Mouse (Mus musculus): ENCODE measurements around the gene Defb22. TPM values are rescaled to one million over a fixed set of nuclear protein-coding genes. Genes with fewer than 3 reads are reported as not detected.

Defb22 gene
- total RNA-seq (2021) (not detected), polyA plus RNA-seq (2012; rRNA removed) (not detected in 2 replicates)
- long read RNA-seq: 0 reads

- H3K9ac ChIP-seq (ENCODE audit: low read depth, low read length): no peak within 1 kb of the TSS
- no peak within 1 kb of the TSS for H3K4me3 ChIP-seq
- H3K79me2 ChIP-seq (replicated peaks; ENCODE audit: control insufficient read depth, insufficient read depth, low read length): no peaks in the 10 kb centered on the region
- intact Hi-C loops (cut with DNase I): no loop called here
- DNase-seq: no peak
- H3K4me1 ChIP-seq (ENCODE audit: control insufficient read depth, insufficient read depth, low read length): no peaks in the 10 kb centered on the region
- TF ChIP-seq EP300 (IDR thresholded peaks at IDR 0.05; ENCODE audit: insufficient read depth, low read depth, low read length) (no peak), CTCF (IDR thresholded peaks at IDR 0.05) (no peak), POLR2A (IDR thresholded peaks at IDR 0.05; ENCODE audit: insufficient read depth, low read depth, low read length) (no peak)
- no peaks in the 10 kb centered on the region for H3K27me3 ChIP-seq (ENCODE audit: control insufficient read depth, insufficient read depth, low read length)
- no peak within 1 kb of the TSS for H3K27ac ChIP-seq
- H3K36me3 ChIP-seq (ENCODE audit: control insufficient read depth, insufficient read depth, low read length): no peaks in the 10 kb centered on the region
These were observed at the start of gene Defb22 for GRCm38 (mm10) chr2:152490038-152490437. Gene Defb22 (minus strand): TSS chr2:152490138.

GRCm38 (mm10) chr2:152517981-152518380 is 28.0 kb upstream of the Defb22 start, which contains the start of gene Defb28:
Gene Defb28 (plus strand): TSS chr2:152518255.
- WGBS: 67% methylated on average over 4 of the region's 4 CpGs
- Histone ChIP-seq H3K27ac (no peak within 1 kb of the TSS), H3K4me1 (ENCODE audit: control insufficient read depth, insufficient read depth, low read length) (no peaks in the 10 kb centered on the region), H3K4me3 (no peak within 1 kb of the TSS), H3K27me3 (ENCODE audit: control insufficient read depth, insufficient read depth, low read length) (peaks cover 1% of the 10 kb centered on the region; the same call in 1 of the 2 replicates), H3K36me3 (ENCODE audit: control insufficient read depth, insufficient read depth, low read length) (no peaks in the 10 kb centered on the region), H3K9ac (ENCODE audit: low read depth, low read length) (no peak within 1 kb of the TSS), H3K79me2 (replicated peaks; ENCODE audit: control insufficient read depth, insufficient read depth, low read length) (no peaks in the 10 kb centered on the region)
- intact Hi-C loops (cut with DNase I): no loop called here
- no peak for DNase-seq
- TF ChIP-seq CTCF (IDR thresholded peaks at IDR 0.05) (no peak), POLR2A (IDR thresholded peaks at IDR 0.05; ENCODE audit: insufficient read depth, low read depth, low read length) (no peak), EP300 (IDR thresholded peaks at IDR 0.05; ENCODE audit: insufficient read depth, low read depth, low read length) (no peak)

GRCm38 (mm10) chr2:152516084-152516483 is 26.1 kb upstream of the Defb22 start:
- DNase-seq: no peak
- H3K27ac ChIP-seq: no peak overlapping the region
- no peaks in the 10 kb centered on the region for H3K79me2 ChIP-seq (replicated peaks; ENCODE audit: control insufficient read depth, insufficient read depth, low read length)
- no peak overlapping the region for H3K4me3 ChIP-seq
- no peak overlapping the region for H3K9ac ChIP-seq (ENCODE audit: low read depth, low read length)
- intact Hi-C loops (cut with DNase I): no loop called here
- 70% methylated on average over 4 of the region's 4 CpGs for WGBS
- H3K27me3 ChIP-seq (ENCODE audit: control insufficient read depth, insufficient read depth, low read length): peaks cover 1% of the 10 kb centered on the region; the same call in 1 of the 2 replicates
- no peaks in the 10 kb centered on the region for H3K36me3 ChIP-seq (ENCODE audit: control insufficient read depth, insufficient read depth, low read length)
- TF ChIP-seq CTCF (IDR thresholded peaks at IDR 0.05) (no peak), POLR2A (IDR thresholded peaks at IDR 0.05; ENCODE audit: insufficient read depth, low read depth, low read length) (no peak), EP300 (IDR thresholded peaks at IDR 0.05; ENCODE audit: insufficient read depth, low read depth, low read length) (no peak)
- no peaks in the 10 kb centered on the region for H3K4me1 ChIP-seq (ENCODE audit: control insufficient read depth, insufficient read depth, low read length)

- 84% methylated on average over 1 of the region's 1 CpGs for WGBS
- Histone ChIP-seq H3K4me3 (no peak within 1 kb of the TSS), H3K27ac (no peak within 1 kb of the TSS), H3K36me3 (ENCODE audit: control insufficient read depth, insufficient read depth, low read length) (no peaks in the 10 kb centered on the region), H3K4me1 (ENCODE audit: control insufficient read depth, insufficient read depth, low read length) (no peaks in the 10 kb centered on the region), H3K9ac (ENCODE audit: low read depth, low read length) (no peak within 1 kb of the TSS), H3K27me3 (ENCODE audit: control insufficient read depth, insufficient read depth, low read length) (no peaks in the 10 kb centered on the region), H3K79me2 (replicated peaks; ENCODE audit: control insufficient read depth, insufficient read depth, low read length) (no peaks in the 10 kb centered on the region)
- TF ChIP-seq EP300 (IDR thresholded peaks at IDR 0.05; ENCODE audit: insufficient read depth, low read depth, low read length): no peak
- TF ChIP-seq POLR2A (IDR thresholded peaks at IDR 0.05; ENCODE audit: insufficient read depth, low read depth, low read length): no peak
- TF ChIP-seq CTCF (IDR thresholded peaks at IDR 0.05): no peak
- DNase-seq: no peak
- intact Hi-C loops (cut with DNase I): no loop called here
These were observed 21.7 kb upstream of the Defb22 start, which contains the start of gene Defb26 for GRCm38 (mm10) chr2:152511592-152511991. Gene Defb26 (minus strand): TSS chr2:152511692.

- no peak for TF ChIP-seq EP300 (IDR thresholded peaks at IDR 0.05; ENCODE audit: insufficient read depth, low read depth, low read length)
- TF ChIP-seq CTCF (IDR thresholded peaks at IDR 0.05): no peak
- TF ChIP-seq POLR2A (IDR thresholded peaks at IDR 0.05; ENCODE audit: insufficient read depth, low read depth, low read length): no peak
- no peaks in the 10 kb centered on the region for H3K4me1 ChIP-seq (ENCODE audit: control insufficient read depth, insufficient read depth, low read length)
- H3K36me3 ChIP-seq (ENCODE audit: control insufficient read depth, insufficient read depth, low read length): no peaks in the 10 kb centered on the region
- DNase-seq: no peak
- 79% methylated on average over 2 of the region's 2 CpGs for WGBS
- no peaks in the 10 kb centered on the region for H3K79me2 ChIP-seq (replicated peaks; ENCODE audit: control insufficient read depth, insufficient read depth, low read length)
- H3K27ac ChIP-seq: no peak overlapping the region
- no peak overlapping the region for H3K9ac ChIP-seq (ENCODE audit: low read depth, low read length)
- intact Hi-C loops (cut with DNase I): no loop called here
- H3K4me3 ChIP-seq: no peak overlapping the region
- H3K27me3 ChIP-seq (ENCODE audit: control insufficient read depth, insufficient read depth, low read length): no peaks in the 10 kb centered on the region
These were observed 14.0 kb upstream of the Defb22 start for GRCm38 (mm10) chr2:152503950-152504349.

GRCm38 (mm10) chr2:152500863-152501229 is 10.9 kb upstream of the Defb22 start:
- DNase-seq: no peak
- H3K36me3 ChIP-seq (ENCODE audit: control insufficient read depth, insufficient read depth, low read length): no peaks in the 10 kb centered on the region
- WGBS: 76% methylated on average over 6 of the region's 6 CpGs
- H3K27me3 ChIP-seq (ENCODE audit: control insufficient read depth, insufficient read depth, low read length): no peaks in the 10 kb centered on the region
- TF ChIP-seq EP300 (IDR thresholded peaks at IDR 0.05; ENCODE audit: insufficient read depth, low read depth, low read length) (no peak), CTCF (IDR thresholded peaks at IDR 0.05) (peak; percentile 22; the same call in 1 of the 2 replicates), POLR2A (IDR thresholded peaks at IDR 0.05; ENCODE audit: insufficient read depth, low read depth, low read length) (no peak)
- no peak overlapping the region for H3K27ac ChIP-seq
- no peaks in the 10 kb centered on the region for H3K4me1 ChIP-seq (ENCODE audit: control insufficient read depth, insufficient read depth, low read length)
- H3K9ac ChIP-seq (ENCODE audit: low read depth, low read length): no peak overlapping the region
- H3K79me2 ChIP-seq (replicated peaks; ENCODE audit: control insufficient read depth, insufficient read depth, low read length): no peaks in the 10 kb centered on the region
- no peak overlapping the region for H3K4me3 ChIP-seq
- intact Hi-C loops (cut with DNase I): no loop called here

All from heart, adult 2 months (tissue).